Mouse (Mus musculus) CH12.LX (cell line): Measurements from ENCODE around the gene Olfr934. TPM values are rescaled to one million over a fixed set of nuclear protein-coding genes. Genes with fewer than 3 reads are reported as not detected.

Experiments used
- DNase-seq: peaks from one replicate; pipeline ENCODE4 v3.0.0-alpha.2; 2013; ENCODE audit errors: extremely low read depth
- H3K27ac ChIP-seq: 2 replicates; pipeline ENCODE4 v1.5.1; 2012; ENCODE audit warnings: low read depth, mild to moderate bottlenecking, control low read depth, moderate library complexity; ENCODE audit not compliant: insufficient read depth
- H3K27me3 ChIP-seq: replicated peaks from 2 replicates; pipeline ENCODE3; 2012; ENCODE audit warnings: inconsistent platforms
- H3K36me3 ChIP-seq, 2 experiments: replicated peaks in 1 of 2; 2 replicates each; pipeline versions ENCODE3 to v1.6.1; 2012; ENCODE audit warnings: inconsistent platforms in 1 of 2, low read length in 1 of 2, mild to moderate bottlenecking in 1 of 2, mixed read lengths in 1 of 2, moderate library complexity in 1 of 2; ENCODE audit not compliant: control insufficient read depth in 1 of 2, insufficient read depth in 1 of 2
- H3K4me1 ChIP-seq, 2 experiments: 2 replicates each; pipeline ENCODE4 v1.6.1; 2012; ENCODE audit warnings: inconsistent platforms in 1 of 2, moderate library complexity in 1 of 2; ENCODE audit not compliant: insufficient read depth in 2 of 2, control insufficient read depth in 1 of 2
- H3K4me2 ChIP-seq: 2 replicates; pipeline ENCODE4 v1.6.1; 2012; ENCODE audit warnings: low read depth, mild to moderate bottlenecking, control low read depth; ENCODE audit not compliant: poor library complexity, insufficient read depth, severe bottlenecking
- H3K4me3 ChIP-seq, 3 experiments: fragments of 150-350 bp in 1 of 3; sonication (generic) in 1 of 3; replicated peaks in 1 of 3; 2 replicates each; pipeline versions ENCODE3 to v1.5.1; 2011 to 2012; ENCODE audit warnings: low read depth in 2 of 3, low read length in 2 of 3, mild to moderate bottlenecking in 2 of 3, moderate library complexity in 2 of 3, control low read depth in 1 of 3, improper control_type of control experiment in 1 of 3, inconsistent platforms in 1 of 3, mixed read lengths in 1 of 3; ENCODE audit not compliant: poor library complexity in 1 of 3
- H3K79me2 ChIP-seq: replicated peaks from 2 replicates; pipeline ENCODE4 v1.6.1; 2012; ENCODE audit warnings: mild to moderate bottlenecking, moderate library complexity; ENCODE audit not compliant: control insufficient read depth, poor library complexity, insufficient read depth, severe bottlenecking; ENCODE audit errors: extremely low read depth
- H3K9ac ChIP-seq: 2 replicates; pipeline ENCODE4 v1.6.1; 2012; ENCODE audit warnings: low read depth, mild to moderate bottlenecking, control low read depth, moderate library complexity; ENCODE audit not compliant: insufficient read depth
- H3K9me3 ChIP-seq: replicated peaks from 2 replicates; pipeline ENCODE3; 2012; ENCODE audit warnings: low read length, inconsistent platforms, mixed read lengths
- CHD2 ChIP-seq: IDR thresholded peaks from 2 replicates; pipeline ENCODE4 v1.6.1; 2011; ENCODE audit warnings: low read length, improper control_type of control experiment
- CTCF ChIP-seq, 2 experiments: IDR thresholded peaks in 1 of 2; conservative IDR thresholded peaks in 1 of 2; 2 replicates each; pipeline ENCODE4 v1.5.1; 2011 to 2012; ENCODE audit warnings: low read depth in 2 of 2, low read length in 2 of 2, improper control_type of control experiment in 1 of 2, inconsistent platforms in 1 of 2, mild to moderate bottlenecking in 1 of 2, moderate library complexity in 1 of 2
- E2F4 ChIP-seq: IDR thresholded peaks from 2 replicates; pipeline ENCODE4 v1.6.1; 2011; ENCODE audit warnings: low read depth, low read length, improper control_type of control experiment; ENCODE audit not compliant: insufficient replicate concordance
- EP300 ChIP-seq: IDR thresholded peaks from 2 replicates; pipeline ENCODE4 v1.6.1; 2011; ENCODE audit warnings: low read length, improper control_type of control experiment
- ETS1 ChIP-seq: conservative IDR thresholded peaks from 2 replicates; pipeline ENCODE4 v1.6.1; 2012; ENCODE audit warnings: low read depth, mild to moderate bottlenecking, inconsistent platforms, low read length, improper control_type of control experiment, moderate library complexity
- GABPA ChIP-seq: IDR thresholded peaks from 2 replicates; pipeline ENCODE4 v1.6.1; 2012; ENCODE audit warnings: low read depth, low read length, improper control_type of control experiment, inconsistent platforms; ENCODE audit not compliant: insufficient replicate concordance
- KAT2A ChIP-seq: IDR thresholded peaks from 2 replicates; pipeline ENCODE4 v1.6.1; 2012; ENCODE audit warnings: low read length, improper control_type of control experiment, inconsistent platforms; ENCODE audit not compliant: insufficient replicate concordance
- MAFK ChIP-seq: IDR thresholded peaks from 2 replicates; pipeline ENCODE4 v1.6.1; 2011; ENCODE audit warnings: low read length, improper control_type of control experiment; ENCODE audit not compliant: insufficient replicate concordance
- MEF2A ChIP-seq: IDR thresholded peaks from 2 replicates; pipeline ENCODE4 v1.6.1; 2014; ENCODE audit warnings: low read depth, mild to moderate bottlenecking, inconsistent platforms, low read length, improper control_type of control experiment, borderline replicate concordance
- PAX5 ChIP-seq: IDR thresholded peaks from 2 replicates; pipeline ENCODE4 v1.6.1; 2012; ENCODE audit warnings: low read length, inconsistent platforms, mixed read lengths
- RAD21 ChIP-seq: IDR thresholded peaks from 2 replicates; pipeline ENCODE4 v1.6.1; 2011; ENCODE audit warnings: low read depth, mild to moderate bottlenecking, low read length, improper control_type of control experiment, moderate library complexity
- SMC3 ChIP-seq: IDR thresholded peaks from 2 replicates; pipeline ENCODE4 v1.6.1; 2011; ENCODE audit warnings: low read depth, low read length, improper control_type of control experiment
- TBP ChIP-seq: conservative IDR thresholded peaks from 2 replicates; pipeline ENCODE4 v1.6.1; 2011; ENCODE audit warnings: low read depth, low read length, improper control_type of control experiment
- UBTF ChIP-seq: IDR thresholded peaks from 2 replicates; pipeline ENCODE4 v1.6.1; 2012; ENCODE audit warnings: low read depth, mild to moderate bottlenecking, inconsistent platforms, low read length, improper control_type of control experiment, moderate library complexity
- ZKSCAN1 ChIP-seq: IDR thresholded peaks from 2 replicates; pipeline ENCODE4 v1.6.1; 2012; ENCODE audit warnings: low read depth, inconsistent platforms, low read length, improper control_type of control experiment, borderline replicate concordance
- ZNF384 ChIP-seq: IDR thresholded peaks from 2 replicates; pipeline ENCODE4 v1.6.1; 2012; ENCODE audit warnings: low read depth, low read length, improper control_type of control experiment, inconsistent platforms
- dilution Hi-C: fragments of 300-500 bp; cut with MboI; formaldehyde crosslinking; loops from 2 replicates; pipeline ENCODE4 v1.14.3; 2020; ENCODE audit warnings: low sequenced_read_pairs; ENCODE audit not compliant: extremely low pct_unique_long_range_greater_than_20kb, extremely low pct_ligation_motif_present
- in situ Hi-C: fragments of 300-500 bp; cut with MboI; formaldehyde crosslinking; loops from 3 replicates; pipeline ENCODE4 v1.14.3; 2019; ENCODE audit warnings: low sequenced_read_pairs, low pct_ligation_motif_present, low pct_unique_long_range_greater_than_20kb, mixed read lengths
- polyA plus RNA-seq: library from polyadenylated mRNA; unstranded; fragments of >175 nt; gene quantifications from 2 replicates; pipeline ENCODE4 v1.2.1, GENCODE M21; 2012; ENCODE audit warnings: low read depth; ENCODE audit not compliant: insufficient read length
- total RNA-seq, 2 experiments: library from RNA; depleted of rRNA; stranded (reverse); fragments of 300-350 nt in 1 of 2; fragments of >200 nt in 1 of 2; gene quantifications; 2 replicates each; pipeline ENCODE4 v1.2.3; 2012 to 2014

Olfr934 gene
- total and polyA plus RNA-seq, 3 experiments: not detected

DNA sequence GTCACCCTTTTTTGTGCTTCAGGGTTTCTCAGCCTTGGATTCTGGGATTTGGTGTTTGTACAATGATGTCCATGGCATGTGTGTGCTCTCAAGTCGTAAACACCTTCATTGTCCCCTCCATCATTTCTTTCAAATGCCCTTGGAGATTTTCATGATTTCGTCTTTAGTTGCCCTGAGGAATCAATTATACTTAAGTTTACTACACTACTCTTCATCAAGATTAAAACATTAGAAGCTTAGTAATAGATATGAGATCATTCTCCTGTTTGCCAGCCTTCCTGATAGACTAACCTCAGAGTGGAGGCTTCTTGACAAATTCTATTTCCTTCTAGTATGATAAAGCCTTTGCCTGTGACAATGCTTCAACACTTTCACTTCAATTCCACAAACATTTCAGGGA, 11.5 kb upstream of the Olfr934 start, which contains the start of gene Olfr935:
Olfr935 (minus strand) TSS at position 101 of the 400 bp plus-strand sequence.
- H3K27me3 ChIP-seq: no peaks in the 10 kb centered on the region
- H3K4me3 ChIP-seq: no peak within 1 kb of the TSS
- no peaks in the 10 kb centered on the region for H3K4me1 ChIP-seq
- in situ Hi-C loops (no loop called here), dilution Hi-C loops (no loop called here)
- DNase-seq: no peak
- H3K79me2 ChIP-seq: no peaks in the 10 kb centered on the region
- no peak within 1 kb of the TSS for H3K9ac ChIP-seq
- H3K36me3 ChIP-seq: no peaks in the 10 kb centered on the region
- no peak within 1 kb of the TSS for H3K4me2 ChIP-seq
- no peak within 1 kb of the TSS for H3K27ac ChIP-seq
- no peaks in the 10 kb centered on the region for H3K9me3 ChIP-seq
- TF ChIP-seq CHD2 (no peak), PAX5 (no peak), SMC3 (no peak), MAFK (no peak), ZKSCAN1 (no peak), E2F4 (no peak), ZNF384 (no peak), ETS1 (no peak), UBTF (no peak), MEF2A (no peak), GABPA (no peak)

DNA sequence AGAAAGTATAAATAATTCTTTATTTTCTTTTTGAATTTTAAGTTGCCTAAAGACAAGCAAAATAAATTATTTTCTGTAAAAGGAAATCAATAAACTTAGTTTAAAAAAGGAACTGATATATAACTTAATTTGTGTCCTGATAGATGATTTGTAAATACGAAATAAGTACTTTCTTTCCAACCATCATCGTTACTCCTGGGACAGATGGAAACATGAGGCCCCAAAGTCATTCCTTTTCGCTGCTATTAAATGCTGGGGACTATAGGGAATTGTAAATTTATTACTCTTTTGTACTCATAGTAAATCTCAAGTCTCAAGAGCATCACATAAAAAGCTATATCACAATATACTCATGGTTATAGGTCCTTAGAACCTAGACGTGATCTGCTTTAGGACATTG, 16.1 kb downstream of the Olfr934 start, which contains the start of gene Olfr933:
Olfr933 (plus strand) TSS at position 301 of the 400 bp plus-strand sequence.
- dilution Hi-C loops: no loop called here

DNA sequence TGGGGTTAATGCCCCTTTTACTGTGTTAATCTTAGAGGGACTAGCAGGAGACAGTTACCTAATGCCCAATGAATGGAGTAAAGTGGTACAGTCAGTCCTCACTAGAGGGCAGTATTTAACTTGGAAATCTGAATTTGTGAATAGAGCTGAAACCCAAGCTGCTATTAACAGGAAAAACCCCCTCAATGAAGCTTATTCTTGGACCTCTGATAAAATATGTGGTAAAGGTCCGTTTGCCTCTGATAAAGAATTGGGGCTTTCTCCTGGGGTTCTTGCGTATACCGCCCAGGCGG, 34.0 kb downstream of the Olfr934 start:
- Histone ChIP-seq H3K9ac (no peak overlapping the region), H3K4me3 (peak overlapping the region in 2 of 3 experiments; percentile 27 to 44), H3K27me3 (no peaks in the 10 kb centered on the region), H3K27ac (no peak overlapping the region), H3K79me2 (no peaks in the 10 kb centered on the region), H3K4me2 (no peak overlapping the region), H3K36me3 (no peaks in the 10 kb centered on the region), H3K4me1 (peaks cover 0 to 4% of the 10 kb centered on the region in 2 experiments; a peak in 1 of 4 replicates), H3K9me3 (no peaks in the 10 kb centered on the region)
- dilution Hi-C loops: no loop called here
- peak; percentile 54 for DNase-seq
- TF ChIP-seq SMC3 (peak; percentile 7; the same call in 1 of the 2 replicates), CTCF (conservative IDR thresholded peaks at IDR 0.05 in 1 of 2, IDR thresholded peaks at IDR 0.05 in 1 of 2; ENCODE audit: low read depth in 2 of 2, low read length in 2 of 2) (peak in 1 of 2 experiments; percentile 47; a peak in 2 of 4 replicates), TBP (no peak), E2F4 (no peak), PAX5 (no peak), ETS1 (no peak), EP300 (no peak), KAT2A (no peak), RAD21 (peak; percentile 59)
- in situ Hi-C loops: loop anchor here (25.0 kb wide), 1 partner anchor 633 kb away; the partner anchor contains the start of gene Olfr959

More for the DNA sequence above, 16.1 kb downstream of the Olfr934 start, which contains the start of gene Olfr933:
- in situ Hi-C loops: loop anchor here (25.0 kb wide), 1 partner anchor 615 kb away; the partner anchor contains the start of gene Olfr959
- H3K36me3 ChIP-seq: no peaks in the 10 kb centered on the region
- H3K27ac ChIP-seq: no peak within 1 kb of the TSS
- H3K9me3 ChIP-seq: no peaks in the 10 kb centered on the region
- no peak for DNase-seq
- H3K27me3 ChIP-seq: no peaks in the 10 kb centered on the region
- no peaks in the 10 kb centered on the region for H3K79me2 ChIP-seq
- no peak within 1 kb of the TSS for H3K4me2 ChIP-seq
- H3K9ac ChIP-seq: no peak within 1 kb of the TSS
- H3K4me3 ChIP-seq: no peak within 1 kb of the TSS
- H3K4me1 ChIP-seq: no peaks in the 10 kb centered on the region
- no peak for TF ChIP-seq ETS1
- TF ChIP-seq, all 38 proteins: peak for 0
